Mouse (Mus musculus) E14TG2a.4 (cell line): ENCODE data around the gene Sycn.
"Not testable (repeated sequence)": the region's sequence is repeated elsewhere in the genome, so short reads cannot be mapped to it uniquely, and the experiment has no call there.

ENCODE experiments used
- CTCF ChIP-seq: conservative IDR thresholded peaks from 2 replicates; pipeline ENCODE4 v1.5.1; 2014; ENCODE audit warnings: low read length
- POU5F1 ChIP-seq: IDR thresholded peaks from 2 replicates; pipeline ENCODE4 v1.6.1; 2014; ENCODE audit warnings: low read length, borderline replicate concordance

GRCm38 (mm10) chr7:28538886-28539285 is 1.8 kb upstream of the Sycn start:
- TF ChIP-seq POU5F1, CTCF: not testable (repeated sequence)
